Mouse (Mus musculus) brain, embryonic 14.5 days (tissue): ENCODE measurements around the gene Akap5. TPM values are rescaled to one million over a fixed set of nuclear protein-coding genes. Genes with fewer than 3 reads are reported as not detected.
A peak's percentile ranks its signal among the peaks of the same experiment; 100 is the strongest.

ENCODE experiments used
- DNase-seq: peaks from one replicate; pipeline ENCODE4 v3.0.0-alpha.2; 2011; ENCODE audit warnings: low read depth
- CTCF ChIP-seq: fragments of 200-500 bp; IDR thresholded peaks from 2 replicates; pipeline ENCODE4 v1.5.1; 2012; ENCODE audit warnings: inconsistent platforms, mild to moderate bottlenecking, moderate library complexity, borderline replicate concordance; ENCODE audit not compliant: insufficient read depth, insufficient read length; ENCODE audit errors: extremely low read depth
- POLR2A ChIP-seq: fragments of 200-500 bp; IDR thresholded peaks from 2 replicates; pipeline ENCODE4 v1.6.1; 2012; ENCODE audit warnings: mild to moderate bottlenecking, inconsistent platforms, borderline replicate concordance; ENCODE audit not compliant: poor library complexity, insufficient read depth, insufficient read length, severe bottlenecking; ENCODE audit errors: extremely low read depth
- polyA plus RNA-seq: library from polyadenylated mRNA; depleted of rRNA; stranded (reverse); fragments of >200 nt; gene quantifications from 2 replicates; pipeline ENCODE4 v1.2.3, GENCODE M21; 2012

Gene Akap5
- polyA plus RNA-seq, 1 experiment, result 8.5 TPM

GRCm38 (mm10) chr12:76360868-76361267 lies 36.2 kb downstream of the Akap5 start:
- no peak for TF ChIP-seq POLR2A
- no peak for TF ChIP-seq CTCF
- DNase-seq, result no peak

GRCm38 (mm10) chr12:76361405-76362302 lies 37.0 kb downstream of the Akap5 start:
- TF ChIP-seq POLR2A, result no peak
- TF ChIP-seq CTCF, result no peak
- DNase-seq, result no peak

DNA sequence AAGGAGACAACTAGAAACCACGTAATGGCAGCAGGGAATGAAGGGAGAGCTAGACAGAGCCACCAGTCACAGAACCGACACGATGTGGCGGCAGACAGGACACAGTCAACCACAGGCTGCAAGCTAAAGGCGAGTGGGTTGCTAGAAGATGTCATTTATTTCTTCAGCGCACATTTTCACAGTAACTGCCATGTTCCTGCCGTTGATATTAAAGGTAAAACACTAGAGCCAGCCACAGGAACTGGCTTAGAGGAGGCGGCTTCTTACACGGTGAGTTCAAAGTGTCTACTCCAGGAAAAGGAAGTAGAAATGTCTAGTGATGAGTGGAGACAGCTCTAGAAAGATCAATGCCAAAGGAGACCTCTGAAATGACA lies 37.6 kb downstream of the Akap5 start:
- TF ChIP-seq CTCF (no peak), POLR2A (no peak)
- DNase-seq, result no peak

GRCm38 (mm10) chr12:76366276-76366675 lies 41.6 kb downstream of the Akap5 start:
- DNase-seq, result no peak
- TF ChIP-seq CTCF (no peak), POLR2A (no peak)

DNA sequence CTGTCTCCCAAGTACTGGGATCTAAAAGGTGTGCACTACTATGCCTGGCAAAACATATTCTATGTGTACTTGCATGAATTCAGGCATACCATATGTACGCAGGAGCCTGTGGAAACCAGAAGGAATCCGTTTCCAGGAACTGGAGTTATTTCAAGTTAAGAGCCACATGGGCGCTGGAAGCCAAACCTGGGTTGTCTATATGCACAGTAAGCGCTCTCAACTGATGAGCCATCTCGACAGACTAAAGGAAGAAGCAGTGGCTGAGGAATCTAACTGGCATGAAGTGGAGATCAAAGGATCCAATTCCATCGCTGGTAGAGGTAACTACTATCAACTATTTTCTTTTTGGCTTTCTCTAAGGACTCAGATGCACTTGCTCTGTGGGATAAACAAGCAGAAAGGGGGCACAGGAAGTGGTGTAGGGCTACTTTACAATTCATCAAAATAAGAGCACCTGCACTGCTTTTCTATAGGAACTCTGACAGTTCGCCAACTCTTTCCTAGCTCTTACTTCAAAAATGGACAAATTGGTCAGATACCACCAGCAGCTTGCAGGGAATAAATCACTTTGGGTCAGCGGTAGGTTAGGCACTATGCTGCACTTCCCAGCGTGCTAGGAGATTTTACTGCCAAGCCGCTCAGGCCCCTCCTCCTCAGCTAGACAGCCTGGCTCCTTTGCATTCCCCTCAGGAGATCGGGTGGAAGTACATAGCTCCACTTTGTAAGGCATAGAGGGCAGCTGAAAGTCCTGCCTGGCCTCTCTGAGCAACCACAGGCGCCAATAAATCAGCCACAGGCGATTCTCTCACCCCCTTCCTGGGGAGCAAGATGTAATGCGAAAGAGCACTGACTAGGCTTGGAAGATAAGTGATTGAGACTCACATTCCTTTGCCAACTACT lies 42.7 kb downstream of the Akap5 start:
- DNase-seq, result peak; percentile 63
- TF ChIP-seq POLR2A (no peak), CTCF (no peak)

DNA sequence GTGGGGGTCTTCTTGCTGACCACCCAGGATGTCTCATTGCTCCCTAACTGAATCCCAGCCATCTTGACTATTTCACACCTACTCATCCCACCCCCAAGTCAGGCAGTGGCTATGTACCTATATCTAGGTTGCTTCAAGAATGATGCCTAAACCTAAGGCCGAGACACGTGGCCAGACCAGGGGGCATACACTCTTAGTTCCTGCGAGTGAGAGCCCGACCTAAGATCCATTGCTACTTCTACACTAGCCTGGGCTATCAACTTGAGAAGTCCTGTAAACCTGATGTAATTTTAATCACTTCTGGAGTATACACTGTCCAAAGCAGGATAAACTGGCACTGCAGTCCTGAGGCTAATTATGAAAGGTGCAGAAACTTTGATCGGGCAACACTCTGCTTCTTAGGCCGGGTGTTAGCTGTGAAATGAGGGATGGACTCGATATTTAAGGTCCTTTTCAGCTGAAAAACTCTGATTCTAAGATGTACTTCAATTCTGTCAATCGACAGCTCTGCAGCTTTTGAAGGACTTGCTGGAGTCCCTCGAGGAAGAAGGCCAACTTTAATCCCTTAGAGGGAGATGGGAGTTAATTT lies 43.6 kb downstream of the Akap5 start:
- TF ChIP-seq POLR2A, result no peak
- TF ChIP-seq CTCF, result no peak
- DNase-seq, result no peak

DNA sequence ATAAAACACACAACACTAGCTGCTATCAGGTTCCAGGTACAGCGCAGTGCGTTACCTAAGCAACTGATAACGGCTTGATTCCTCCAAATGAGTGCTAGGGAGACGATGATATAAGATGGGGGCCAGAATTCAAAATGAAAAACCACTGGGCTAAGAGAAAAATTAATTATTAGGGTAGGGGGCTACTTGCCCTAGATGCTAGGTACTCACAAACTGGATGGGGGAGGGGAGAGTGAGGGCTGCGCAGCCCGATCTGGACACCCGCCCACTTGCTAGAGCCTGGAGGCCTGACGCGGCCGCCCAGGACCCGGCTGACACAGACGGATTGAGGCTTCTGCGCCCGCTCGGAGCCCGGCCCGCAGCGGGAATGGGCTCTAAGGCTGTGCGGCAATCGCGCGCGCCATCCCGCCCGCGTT lies 44.1 kb downstream of the Akap5 start:
- peak; percentile 80 for DNase-seq
- TF ChIP-seq POLR2A (no peak), CTCF (no peak)

DNA sequence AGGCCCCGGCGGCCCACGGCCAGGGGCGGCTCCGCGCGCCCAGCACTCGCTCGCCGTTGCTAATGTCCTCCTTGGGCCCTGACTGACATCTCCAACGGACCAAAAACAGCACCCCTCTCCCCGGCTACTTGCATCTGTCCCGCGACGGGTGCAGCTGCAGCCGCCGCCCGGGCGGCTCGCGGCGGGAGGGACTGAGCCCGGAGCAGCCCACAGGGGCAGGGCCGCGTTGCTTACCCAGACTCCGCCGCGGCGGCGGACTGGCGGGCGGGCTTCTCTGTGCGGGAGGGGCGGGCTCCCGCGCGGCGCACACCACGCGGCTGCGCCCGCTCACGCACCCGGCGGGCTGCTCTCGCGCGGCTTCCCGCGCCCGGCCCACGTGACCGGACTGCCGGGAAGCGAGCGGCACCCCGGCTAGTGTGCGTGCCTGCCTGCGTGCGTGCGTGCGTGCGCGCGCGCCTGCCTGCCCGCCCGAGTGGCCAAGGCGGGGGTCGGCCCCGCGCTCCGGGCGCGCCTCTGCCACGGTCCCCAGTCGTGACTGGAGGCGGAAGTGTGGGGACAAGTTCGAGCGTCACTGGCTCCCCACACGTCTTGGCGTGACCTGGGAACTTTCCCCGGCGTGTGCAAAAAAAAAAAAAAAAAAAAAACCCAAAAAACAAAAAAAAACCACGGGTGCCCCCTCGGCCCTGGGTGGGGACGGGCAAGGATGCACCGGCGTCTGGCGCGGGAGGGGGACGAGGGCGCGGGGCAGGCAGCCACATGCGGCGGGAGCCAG lies 44.7 kb downstream of the Akap5 start, which contains the start of gene Zbtb25:
Zbtb25 (minus strand) TSS at position 397 of the 772 bp plus-strand sequence.
- peak; percentile 97 for DNase-seq
- TF ChIP-seq POLR2A (peak; percentile 93), CTCF (0 out of 2 replicates have a peak, but pooled peaks have one; percentile 1)

DNA sequence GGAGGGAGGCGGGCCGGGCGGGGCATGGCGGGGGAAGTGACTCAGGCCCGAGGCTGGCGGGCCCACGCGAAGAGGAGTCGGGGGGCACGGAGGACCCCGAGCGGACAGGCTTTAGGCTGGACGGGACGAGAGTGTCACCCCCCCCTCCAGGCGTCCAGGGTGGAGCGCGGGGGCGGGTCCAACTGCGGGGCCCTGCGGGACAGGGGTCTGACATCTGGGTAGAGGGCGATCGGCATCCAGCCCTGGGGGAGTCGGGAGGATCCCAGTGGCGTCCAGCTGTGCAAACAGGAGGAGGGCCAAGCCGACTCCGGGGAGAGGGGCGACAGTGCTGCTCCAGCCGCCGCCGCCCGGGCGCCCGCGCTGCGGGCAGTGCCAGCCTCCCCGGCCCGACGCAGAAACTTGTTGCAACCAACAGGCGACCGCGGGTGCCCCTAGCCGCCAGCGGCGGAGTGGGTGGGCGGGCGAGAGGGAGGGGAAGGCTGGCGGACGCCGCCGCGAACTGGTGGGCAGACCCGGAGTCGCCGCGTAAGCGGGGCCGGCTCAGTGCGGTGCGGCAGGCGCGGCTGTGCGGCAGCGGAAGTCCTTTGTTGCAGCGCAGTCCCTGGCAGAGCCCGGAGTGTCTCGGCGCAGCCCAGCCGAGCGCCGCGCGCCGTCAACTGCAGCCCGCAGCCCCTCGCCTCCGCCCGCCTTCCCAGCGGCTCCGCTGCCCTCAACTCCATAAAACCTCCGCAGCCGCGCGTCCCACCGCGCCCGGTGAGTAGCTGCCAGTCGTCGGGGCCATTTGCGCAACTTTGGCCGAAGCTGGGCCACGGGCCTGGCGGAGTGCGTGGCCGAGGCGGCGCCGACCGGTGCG lies 45.5 kb downstream of the Akap5 start, which contains the start of gene Zbtb1:
Zbtb1 (plus strand) TSS at position 289 of the 853 bp plus-strand sequence.
- peak; percentile 89 for DNase-seq
- TF ChIP-seq POLR2A (peak; percentile 82), CTCF (no peak)

- TF ChIP-seq CTCF, result no peak; the same call in 1 of the 2 replicates
- 0 out of 2 replicates have a peak, but pooled peaks have one; percentile 34 for TF ChIP-seq POLR2A
- DNase-seq, result peak; percentile 83
Observed at GRCm38 (mm10) chr12:76370831-76371571, 46.3 kb downstream of the Akap5 start.
